In genomic region chr10:68155431-68156119, GRCm38 (mm10) we compare ENCODE assay signal across 17 mouse cellular contexts.
A peak's percentile ranks its signal among the peaks of the same experiment; 100 is the strongest.
DNase-seq lines count a peak whose midpoint lies in the region; ATAC-seq and TF ChIP-seq lines count a peak whose summit lies in the region.
"Had no signal": no experiment of that assay in that cellular context is flagged by ENCODE, and none has a peak within 500 bp of the region (broad histone marks: within the 10 kb centered on the region; RNA-seq: fewer than 3 reads in every experiment).

No protein-coding gene starts in this region.

- H3K36me3 ChIP-seq in heart, embryonic 11.5 days (ENCODE audit: control insufficient read depth, insufficient read depth, low read length), result no peaks in the 10 kb centered on the region; the same call in 1 of the 2 replicates
- H3K36me3 ChIP-seq in C2C12 (ENCODE audit: control insufficient read depth, insufficient read depth), result peaks cover 9% of the 10 kb centered on the region
- peaks cover 36% of the 10 kb centered on the region for H3K36me3 ChIP-seq in erythroblast, embryonic 14.5 days (ENCODE audit: control insufficient read depth)
- H3K36me3 ChIP-seq in liver, postnatal 0 days (replicated peaks; ENCODE audit: insufficient read depth, low read length), result 0 out of 2 replicates have a peak, but pooled peaks cover 5% of the 10 kb centered on the region
- no peaks in the 10 kb centered on the region for H3K36me3 ChIP-seq in forebrain, embryonic 10.5 days (replicated peaks)
- H3K36me3 ChIP-seq in hindbrain, embryonic 16.5 days (ENCODE audit: control insufficient read depth, insufficient read depth, low read length), result no peaks in the 10 kb centered on the region
- no peaks in the 10 kb centered on the region for H3K36me3 ChIP-seq in midbrain, embryonic 11.5 days (ENCODE audit: control insufficient read depth, insufficient read depth, low read length)

- peak overlapping the region; percentile 22 for H3ac ChIP-seq in C2C12 (ENCODE audit: control insufficient read depth, insufficient read length, low read depth)

- H3K9me3 ChIP-seq in heart, embryonic 11.5 days (replicated peaks; ENCODE audit: control insufficient read depth, low read length), result peaks cover 4% of the 10 kb centered on the region; the same call in 1 of the 2 replicates
- no peaks in the 10 kb centered on the region for H3K9me3 ChIP-seq in erythroblast, embryonic 14.5 days (ENCODE audit: control insufficient read depth, low read length)
- H3K9me3 ChIP-seq in liver, postnatal 0 days (ENCODE audit: low read length), result no peaks in the 10 kb centered on the region
- H3K9me3 ChIP-seq in forebrain, embryonic 10.5 days, result peaks cover 4% of the 10 kb centered on the region; the same call in 1 of the 2 replicates
- 0 out of 2 replicates have a peak, but pooled peaks cover 5% of the 10 kb centered on the region for H3K9me3 ChIP-seq in hindbrain, embryonic 16.5 days (ENCODE audit: control insufficient read depth, low read length)
- H3K9me3 ChIP-seq in midbrain, embryonic 11.5 days (ENCODE audit: control insufficient read depth, low read length), result no peaks in the 10 kb centered on the region

- H3K4me2 ChIP-seq in heart, embryonic 11.5 days, result no peak overlapping the region
- peak overlapping the region; percentile 57 for H3K4me2 ChIP-seq in liver, postnatal 0 days (ENCODE audit: low read depth, low read length)
- no peak overlapping the region for H3K4me2 ChIP-seq in hindbrain, embryonic 16.5 days (ENCODE audit: low read length)
- no peak overlapping the region for H3K4me2 ChIP-seq in midbrain, embryonic 11.5 days
- H3K4me2 ChIP-seq: hindbrain, embryonic 12.5 days had no signal

- peak; percentile 95 for TF ChIP-seq EP300 in liver, postnatal 0 days (IDR thresholded peaks at IDR 0.05; ENCODE audit: low read depth)

- 82% methylated on average over 6 of the region's 6 CpGs for WGBS in heart, embryonic 11.5 days (ENCODE audit: insufficient replicate concordance)
- WGBS in liver, postnatal 0 days (ENCODE audit: insufficient replicate concordance), result 69% methylated on average over 6 of the region's 6 CpGs
- 94% methylated on average over 6 of the region's 6 CpGs for WGBS in forebrain, embryonic 10.5 days
- 96% methylated on average over 6 of the region's 6 CpGs for WGBS in hindbrain, embryonic 16.5 days
- WGBS in midbrain, embryonic 11.5 days, result 93% methylated on average over 6 of the region's 6 CpGs

- H3K4me3 ChIP-seq in heart, embryonic 11.5 days (ENCODE audit: low read depth, low read length), result no peak overlapping the region
- no peak overlapping the region for H3K4me3 ChIP-seq in C2C12 (ENCODE audit: insufficient read depth, poor library complexity, severe bottlenecking)
- H3K4me3 ChIP-seq in erythroblast, embryonic 14.5 days (replicated peaks), result peak overlapping the region; percentile 71
- peak overlapping the region; percentile 22 for H3K4me3 ChIP-seq in liver, postnatal 0 days (ENCODE audit: low read depth, low read length)
- no peak overlapping the region for H3K4me3 ChIP-seq in forebrain, embryonic 10.5 days
- H3K4me3 ChIP-seq in hindbrain, embryonic 16.5 days (ENCODE audit: low read length), result no peak overlapping the region
- H3K4me3 ChIP-seq in midbrain, embryonic 11.5 days (ENCODE audit: low read depth, low read length), result no peak overlapping the region
- H3K4me3 ChIP-seq: hindbrain, embryonic 12.5 days; left cerebral cortex, adult 2 months had no signal

- H3K9ac ChIP-seq in heart, embryonic 11.5 days (ENCODE audit: low read depth, low read length), result no peak overlapping the region
- H3K9ac ChIP-seq in liver, postnatal 0 days (replicated peaks), result no peak overlapping the region
- H3K9ac ChIP-seq in hindbrain, embryonic 16.5 days (ENCODE audit: low read depth, low read length), result no peak overlapping the region
- no peak overlapping the region for H3K9ac ChIP-seq in midbrain, embryonic 11.5 days (ENCODE audit: low read length)
- H3K9ac ChIP-seq: forebrain, postnatal 0 days; hindbrain, embryonic 12.5 days had no signal

- TF ChIP-seq CTCF in C2C12 (IDR thresholded peaks at IDR 0.05; ENCODE audit: control insufficient read depth, insufficient read depth, insufficient read length), result no peak
- TF ChIP-seq CTCF in liver, postnatal 0 days (IDR thresholded peaks at IDR 0.05; ENCODE audit: low read depth), result no peak

- peak; percentile 74 for ATAC-seq in heart, embryonic 11.5 days (replicated peaks; ENCODE audit: insufficient number of reproducible peaks, low FRiP score, low TSS enrichment)
- ATAC-seq in liver, postnatal 0 days, result peak; percentile 94
- no peak for ATAC-seq in hindbrain, embryonic 16.5 days
- ATAC-seq in midbrain, embryonic 11.5 days (ENCODE audit: low FRiP score), result no peak
- ATAC-seq: forebrain, postnatal 0 days had no signal

- no peaks in the 10 kb centered on the region for H3K27me3 ChIP-seq in heart, embryonic 11.5 days (ENCODE audit: control insufficient read depth, insufficient read depth, low read length)
- H3K27me3 ChIP-seq in C2C12 (ENCODE audit: control insufficient read depth, insufficient read depth, insufficient read length), result no peaks in the 10 kb centered on the region
- peaks cover 3% of the 10 kb centered on the region; the same call in 1 of the 2 replicates for H3K27me3 ChIP-seq in erythroblast, embryonic 14.5 days (ENCODE audit: control insufficient read depth)
- no peaks in the 10 kb centered on the region for H3K27me3 ChIP-seq in liver, postnatal 0 days (ENCODE audit: insufficient read depth, low read length)
- H3K27me3 ChIP-seq in forebrain, embryonic 10.5 days (ENCODE audit: poor library complexity, severe bottlenecking), result no peaks in the 10 kb centered on the region
- H3K27me3 ChIP-seq in hindbrain, embryonic 16.5 days (replicated peaks; ENCODE audit: control insufficient read depth, insufficient read depth, low read length), result no peaks in the 10 kb centered on the region
- H3K27me3 ChIP-seq in midbrain, embryonic 11.5 days (ENCODE audit: control insufficient read depth, insufficient read depth, low read length), result no peaks in the 10 kb centered on the region
- H3K27me3 ChIP-seq: hindbrain, embryonic 12.5 days had no signal

- no peak for DNase-seq in heart, adult 18-20 months
- no peak for DNase-seq in liver, postnatal 0 days
- no peak for DNase-seq in forebrain, embryonic 10.5 days (ENCODE audit: extremely low spot score, low spot score)
- no peak for DNase-seq in midbrain, embryonic 11.5 days (ENCODE audit: low spot score, missing footprints)
- DNase-seq: adrenal gland, adult 8-10 months; cerebellum, postnatal 36 days; forebrain, postnatal 0 days; gastrocnemius, postnatal 14 days; kidney, adult 2 months; thymus, postnatal 14 days had no signal

- H3K27ac ChIP-seq in heart, embryonic 11.5 days (ENCODE audit: low read depth, low read length), result no peak overlapping the region
- H3K27ac ChIP-seq in liver, postnatal 0 days (ENCODE audit: low read depth), result peak overlapping the region; percentile 59
- H3K27ac ChIP-seq in forebrain, embryonic 10.5 days, result no peak overlapping the region; the same call in 1 of the 2 replicates
- H3K27ac ChIP-seq in hindbrain, embryonic 16.5 days (ENCODE audit: low read depth, low read length), result no peak overlapping the region
- H3K27ac ChIP-seq in midbrain, embryonic 11.5 days (ENCODE audit: low read depth, low read length), result no peak overlapping the region
- H3K27ac ChIP-seq: hindbrain, embryonic 12.5 days; left cerebral cortex, adult 2 months; macrophage had no signal

- peaks cover 10% of the 10 kb centered on the region; the same call in 1 of the 2 replicates for H3K4me1 ChIP-seq in heart, embryonic 11.5 days (ENCODE audit: control insufficient read depth, insufficient read depth, low read length)
- H3K4me1 ChIP-seq in erythroblast, embryonic 14.5 days (ENCODE audit: control insufficient read depth), result peaks cover 83% of the 10 kb centered on the region
- peaks cover 24% of the 10 kb centered on the region for H3K4me1 ChIP-seq in liver, postnatal 0 days (ENCODE audit: insufficient read depth)
- peaks cover 30% of the 10 kb centered on the region for H3K4me1 ChIP-seq in forebrain, embryonic 10.5 days
- peaks cover 10% of the 10 kb centered on the region for H3K4me1 ChIP-seq in hindbrain, embryonic 16.5 days (ENCODE audit: control insufficient read depth, insufficient read depth, low read depth, low read length)
- peaks cover 8% of the 10 kb centered on the region for H3K4me1 ChIP-seq in midbrain, embryonic 11.5 days (ENCODE audit: control insufficient read depth, insufficient read depth, low read length)

- H3K79me2 ChIP-seq in C2C12 (ENCODE audit: control insufficient read depth, insufficient read depth), result no peaks in the 10 kb centered on the region

- H3K79me3 ChIP-seq in C2C12 (ENCODE audit: low read depth), result no peaks in the 10 kb centered on the region

TF ChIP-seq in C2C12, 6 proteins besides CTCF, POLR2A, EP300 and RAD21:
- TF ChIP-seq MYOG (IDR thresholded peaks at IDR 0.05; ENCODE audit: control insufficient read depth, extremely low read depth, insufficient read length), result no peak
- TF ChIP-seq MYOD1 (IDR thresholded peaks at IDR 0.05; ENCODE audit: control insufficient read depth, insufficient read length, low read depth), result no peak
- no peak for TF ChIP-seq MAX (IDR thresholded peaks at IDR 0.05)
- no peak for TF ChIP-seq USF1 (IDR thresholded peaks at IDR 0.05; ENCODE audit: low read depth)
- TF ChIP-seq CEBPB (IDR thresholded peaks at IDR 0.05; ENCODE audit: low read depth), result no peak
- TF ChIP-seq FOSL1 (IDR thresholded peaks at IDR 0.05; ENCODE audit: insufficient read depth, low read length, poor library complexity, severe bottlenecking), result no peak
TF ChIP-seq in C2C12: peak in this region for 0.

Comparison
In these comparisons a context has a peak if more than half of its experiments do, and no peak if none do; other contexts are left out.
1. ATAC-seq: peak in heart, embryonic 11.5 days (single experiment) and liver, postnatal 0 days (single experiment); none in hindbrain, embryonic 16.5 days (single experiment) and midbrain, embryonic 11.5 days (single experiment).
2. H3K4me3 ChIP-seq: peak in erythroblast, embryonic 14.5 days (single experiment) and liver, postnatal 0 days (single experiment); none in heart, embryonic 11.5 days (single experiment), C2C12 (single experiment), forebrain, embryonic 10.5 days (single experiment), hindbrain, embryonic 16.5 days (single experiment) and midbrain, embryonic 11.5 days (single experiment).